7 mouse cellular contexts compared by ENCODE assay signal in genomic region chr10:128933574-128933973, GRCm38 (mm10). TPM values are rescaled to one million over a fixed set of nuclear protein-coding genes. Genes with fewer than 3 reads are reported as not detected.
DNase-seq lines count a peak whose midpoint lies in the region; ATAC-seq and TF ChIP-seq lines count a peak whose summit lies in the region.

Itga7 (plus strand) TSS chr10:128933818.

- no peaks in the 10 kb centered on the region for H3K9me3 ChIP-seq in ES-Bruce4 (replicated peaks; ENCODE audit: control insufficient read depth, insufficient read depth, low read length, poor library complexity, severe bottlenecking)
- H3K9me3 ChIP-seq in embryonic facial prominence, embryonic 14.5 days (ENCODE audit: control insufficient read depth, low read length) = no peaks in the 10 kb centered on the region
- no peaks in the 10 kb centered on the region for H3K9me3 ChIP-seq in heart, embryonic 16.5 days (replicated peaks; ENCODE audit: control insufficient read depth, low read length)

- no peak for TF ChIP-seq EP300 in ES-Bruce4 (IDR thresholded peaks at IDR 0.05; ENCODE audit: insufficient read depth, low read depth, low read length)

- no peaks in the 10 kb centered on the region for H3K27me3 ChIP-seq in ES-Bruce4 (ENCODE audit: control insufficient read depth, insufficient read depth, low read length, poor library complexity, severe bottlenecking)
- peaks cover 34% of the 10 kb centered on the region for H3K27me3 ChIP-seq in embryonic facial prominence, embryonic 14.5 days (replicated peaks; ENCODE audit: control insufficient read depth, insufficient read depth, low read length)
- peaks cover 25% of the 10 kb centered on the region for H3K27me3 ChIP-seq in heart, embryonic 16.5 days (ENCODE audit: control insufficient read depth, insufficient read depth, low read length)

- peak within 1 kb of the TSS; percentile 79 for H3K4me2 ChIP-seq in embryonic facial prominence, embryonic 14.5 days (ENCODE audit: low read depth, low read length)
- H3K4me2 ChIP-seq in heart, embryonic 16.5 days (ENCODE audit: low read depth, low read length) = peak within 1 kb of the TSS; percentile 90

- no peaks in the 10 kb centered on the region for H3K36me3 ChIP-seq in ES-Bruce4 (ENCODE audit: control insufficient read depth, insufficient read depth, low read length, poor library complexity, severe bottlenecking)
- H3K36me3 ChIP-seq in embryonic facial prominence, embryonic 14.5 days (ENCODE audit: control insufficient read depth, insufficient read depth, low read length) = no peaks in the 10 kb centered on the region
- H3K36me3 ChIP-seq in heart, embryonic 16.5 days (ENCODE audit: control insufficient read depth, insufficient read depth) = no peaks in the 10 kb centered on the region

- WGBS in embryonic facial prominence, embryonic 14.5 days = under 1% methylated on average over 23 of the region's 26 CpGs
- under 1% methylated on average over 26 of the region's 26 CpGs for WGBS in heart, embryonic 16.5 days
- 1% methylated on average over 26 of the region's 26 CpGs for WGBS in large intestine, adult 2 months

- peak; percentile 74 for ATAC-seq in embryonic facial prominence, embryonic 14.5 days (ENCODE audit: low read depth)
- peak; percentile 73 for ATAC-seq in heart, embryonic 16.5 days (replicated peaks; ENCODE audit: extremely low read depth, insufficient read depth, low FRiP score)

- H3K27ac ChIP-seq in ES-Bruce4 (ENCODE audit: insufficient read depth, low read length) = no peak within 1 kb of the TSS
- no peak within 1 kb of the TSS for H3K27ac ChIP-seq in embryonic facial prominence, embryonic 14.5 days (replicated peaks; ENCODE audit: low read depth, low read length)
- no peak within 1 kb of the TSS for H3K27ac ChIP-seq in heart, embryonic 16.5 days (ENCODE audit: low read length)

- TF ChIP-seq CTCF in ES-Bruce4 (IDR thresholded peaks at IDR 0.05; ENCODE audit: low read depth, low read length) = no peak

- H3K4me3 ChIP-seq in ES-Bruce4 (ENCODE audit: low read depth, low read length) = peak within 1 kb of the TSS; percentile 78
- peak within 1 kb of the TSS; percentile 44 for H3K4me3 ChIP-seq in embryonic facial prominence, embryonic 14.5 days (ENCODE audit: low read depth, low read length)
- peak within 1 kb of the TSS; percentile 61 for H3K4me3 ChIP-seq in heart, embryonic 16.5 days (ENCODE audit: low read length)

- H3K9ac ChIP-seq in ES-Bruce4 (ENCODE audit: low read depth, poor library complexity, severe bottlenecking) = peak within 1 kb of the TSS; percentile 48
- peak within 1 kb of the TSS; percentile 51 for H3K9ac ChIP-seq in embryonic facial prominence, embryonic 14.5 days (ENCODE audit: low read depth, low read length)
- peak within 1 kb of the TSS; percentile 63 for H3K9ac ChIP-seq in heart, embryonic 16.5 days (ENCODE audit: low read length)

- H3K4me1 ChIP-seq in ES-Bruce4 (ENCODE audit: control insufficient read depth, insufficient read depth, low read length) = peaks cover 3% of the 10 kb centered on the region
- H3K4me1 ChIP-seq in embryonic facial prominence, embryonic 14.5 days (ENCODE audit: control insufficient read depth, insufficient read depth, low read length) = peaks cover 3% of the 10 kb centered on the region; the same call in 1 of the 2 replicates
- peaks cover 37% of the 10 kb centered on the region for H3K4me1 ChIP-seq in heart, embryonic 16.5 days (ENCODE audit: control insufficient read depth, insufficient read depth, low read length)

- TF ChIP-seq POLR2A in ES-Bruce4 (IDR thresholded peaks at IDR 0.05; ENCODE audit: insufficient read depth, low read length) = no peak

- peak in 1 of 2 experiments; percentile 44 for DNase-seq in adrenal gland, adult 18-20 months (ENCODE audit: low spot score in 2 of 2)
- DNase-seq in embryonic facial prominence, embryonic 14.5 days (ENCODE audit: low spot score) = peak; percentile 63
- no peak for DNase-seq in large intestine, adult 2 months (ENCODE audit: low read depth, low spot score)
- DNase-seq in lung, postnatal 25 days (ENCODE audit: low spot score) = peak; percentile 46
- peak; percentile 65 for DNase-seq in yolk sac, embryonic 10.5 days (ENCODE audit: low spot score)

RNA-seq across cellular contexts. Expression of gene Itga7, which starts in this region (rescaled TPM):
- polyA plus RNA-seq in ES-Bruce4 (2011; ENCODE audit: insufficient read depth, insufficient read length, low read depth, missing spikeins) = 1.6 and 3.2 TPM in 2 replicates
- total RNA-seq in adrenal gland, adult 18-20 months (2021) = 10 to 100 TPM; 10.7 to 25.7 TPM
- 23.5 and 30.2 TPM in 2 replicates for polyA plus RNA-seq in embryonic facial prominence, embryonic 14.5 days (2014; fragmentation: Nextera tagmentation; extraction: Ambion mirVana)
- polyA plus RNA-seq in heart, embryonic 16.5 days (2015; fragmentation: Nextera tagmentation; extraction: Ambion mirVana) = 10.3 and 11.9 TPM in 2 replicates
- polyA plus RNA-seq in large intestine, adult 2 months (2012; rRNA removed) = 12.6 and 12.9 TPM in 2 replicates
